Mouse (Mus musculus): ENCODE measurements at regions not wholly inside any gene's neighbourhood (a gene's known extent, or its start where the extent isn't known, plus 50 kb on each side); places are given as distances from the start of the nearest gene placed in this dataset.

DNA sequence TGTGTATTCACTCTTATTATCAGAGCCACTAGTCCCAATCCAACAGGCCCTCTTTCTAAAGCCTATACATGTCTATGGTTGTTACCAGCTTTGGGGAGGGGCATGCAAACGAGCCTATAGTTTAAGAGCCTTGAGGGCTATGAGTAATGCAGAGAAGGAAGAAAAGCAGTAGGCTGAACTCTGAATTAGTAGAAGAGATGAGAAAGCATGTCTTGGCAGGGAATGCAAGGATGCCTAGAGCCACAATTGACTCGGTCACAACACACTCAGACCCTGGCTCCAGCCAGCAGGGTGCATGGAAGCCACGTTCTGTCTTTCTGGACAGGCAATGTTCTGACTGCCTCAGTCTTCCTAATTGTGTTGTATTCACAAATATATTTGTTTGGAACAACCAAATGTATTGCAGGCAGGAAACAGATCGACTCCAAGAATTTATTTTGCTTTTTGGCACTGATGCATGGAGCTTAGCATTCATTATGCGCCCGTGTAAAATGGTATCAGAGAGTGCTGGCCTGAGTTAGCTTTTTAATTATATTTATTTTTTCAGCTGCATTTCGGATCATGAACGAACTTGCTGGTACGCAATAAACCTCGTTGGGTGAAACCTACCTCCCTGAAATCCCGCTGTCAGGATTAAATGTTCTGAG lies 110.2 kb downstream of the Rybp start:
- no peak for DNase-seq (ENCODE audit: low spot score in 2 of 2)

DNA sequence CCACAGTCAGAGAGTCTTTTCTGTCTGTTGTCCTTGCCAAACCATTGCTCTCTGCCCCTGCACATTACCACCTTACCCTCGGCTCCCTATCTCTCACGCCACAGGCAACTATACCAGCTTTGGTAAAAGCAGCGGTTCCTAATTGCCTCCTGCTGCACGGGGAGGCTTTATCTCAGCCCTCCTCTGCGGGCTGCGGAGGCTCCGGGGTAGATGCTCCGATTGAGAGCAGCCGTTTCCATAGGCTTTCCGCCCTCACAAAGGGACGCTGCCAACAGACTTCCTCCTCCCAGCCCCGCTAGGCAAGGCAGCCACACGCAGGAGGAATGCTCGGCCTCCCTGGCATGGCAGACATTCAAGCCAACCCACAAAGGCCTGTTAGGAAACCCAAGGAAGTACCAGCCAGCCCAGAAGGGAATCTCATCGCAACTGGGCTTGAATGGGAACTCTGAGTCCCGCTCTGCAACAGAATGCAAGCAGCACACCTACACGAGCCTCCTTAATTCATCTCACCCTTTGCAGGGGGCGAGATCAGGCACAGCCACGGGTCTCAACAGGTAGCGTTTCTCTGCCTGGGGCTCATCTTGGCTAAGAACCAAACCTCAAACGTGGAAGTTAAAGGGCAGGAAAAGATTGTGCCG lies 116.5 kb downstream of the Rybp start:
- peak; percentile 81 to 83 for DNase-seq (ENCODE audit: low spot score in 2 of 2)

DNA sequence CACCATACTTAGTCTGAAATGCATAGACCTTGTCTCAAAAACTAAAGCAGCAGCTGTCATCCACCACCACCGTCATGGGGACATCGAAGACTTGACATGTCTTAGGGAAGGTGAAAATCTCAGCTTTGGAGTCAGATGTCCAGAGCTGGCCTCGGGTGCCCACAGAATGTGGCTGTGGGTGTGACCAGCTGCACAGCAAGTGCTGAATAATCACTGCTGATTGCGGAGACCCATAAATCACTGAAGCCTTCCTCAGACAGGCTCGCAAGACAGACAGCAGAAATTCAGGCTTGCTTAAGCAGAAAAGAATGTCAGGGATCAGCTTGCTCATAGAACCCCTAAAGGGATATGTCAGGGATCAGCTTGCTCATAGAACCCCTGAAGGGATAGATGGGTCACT lies 120.0 kb downstream of the Rybp start:
- DNase-seq (ENCODE audit: low spot score in 2 of 2) = no peak

DNA sequence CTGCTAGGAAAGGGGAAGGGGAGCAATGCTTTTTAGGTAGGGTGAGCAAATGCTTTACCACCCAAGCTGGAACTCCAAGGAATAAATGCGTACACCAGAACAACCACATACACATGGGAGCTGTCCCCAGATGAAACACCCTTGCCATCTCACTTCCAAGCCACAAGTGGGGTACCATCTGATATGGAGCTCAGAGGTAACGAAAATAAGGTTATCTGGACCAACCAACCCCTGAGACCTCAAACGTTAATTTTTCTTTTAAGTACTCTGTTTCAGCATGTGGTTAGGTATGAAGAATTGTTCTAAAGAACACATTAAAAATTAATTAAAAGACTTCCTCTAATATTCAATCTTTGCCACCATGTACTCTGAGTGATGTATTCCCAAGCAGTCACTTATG lies 121.5 kb downstream of the Rybp start:
- DNase-seq (ENCODE audit: low spot score in 2 of 2) = no peak

DNA sequence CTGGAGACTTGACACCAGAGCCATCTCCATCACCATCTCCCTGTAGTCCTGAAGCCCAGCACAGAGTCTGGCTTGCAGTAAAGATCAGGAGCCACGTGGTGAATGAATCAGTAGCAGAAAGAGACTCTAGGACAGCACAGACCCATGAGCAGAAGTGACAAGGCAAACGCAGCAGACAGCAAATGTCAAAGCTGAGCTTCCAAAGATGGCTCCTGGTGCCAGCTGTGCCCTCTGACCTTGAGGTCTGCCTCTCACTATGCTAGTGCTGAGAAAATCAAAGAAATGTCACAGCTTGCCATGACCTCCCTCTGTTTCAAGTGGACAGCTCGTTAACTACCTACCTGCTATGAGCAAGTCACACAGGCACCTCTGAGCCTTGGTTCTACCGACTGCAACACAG lies 123.1 kb downstream of the Rybp start:
- DNase-seq (ENCODE audit: low spot score in 2 of 2) = no peak

DNA sequence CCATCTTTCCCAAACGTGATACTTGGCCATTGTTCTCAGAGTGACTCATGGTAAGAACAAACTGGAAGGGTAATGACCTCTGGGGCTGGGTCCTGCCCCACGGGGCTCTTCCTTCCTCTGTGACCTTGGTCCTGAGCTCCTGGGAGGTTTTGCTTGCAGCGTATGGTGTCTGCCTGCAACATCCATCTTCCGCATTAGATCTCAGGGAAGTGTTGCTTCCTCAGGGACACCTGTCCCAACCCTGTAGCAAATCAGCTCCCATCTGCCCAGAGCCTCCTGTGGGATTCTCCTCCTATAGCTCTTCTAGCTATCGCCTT lies 123.5 kb downstream of the Rybp start:
- no peak for DNase-seq (ENCODE audit: low spot score in 2 of 2)

DNA sequence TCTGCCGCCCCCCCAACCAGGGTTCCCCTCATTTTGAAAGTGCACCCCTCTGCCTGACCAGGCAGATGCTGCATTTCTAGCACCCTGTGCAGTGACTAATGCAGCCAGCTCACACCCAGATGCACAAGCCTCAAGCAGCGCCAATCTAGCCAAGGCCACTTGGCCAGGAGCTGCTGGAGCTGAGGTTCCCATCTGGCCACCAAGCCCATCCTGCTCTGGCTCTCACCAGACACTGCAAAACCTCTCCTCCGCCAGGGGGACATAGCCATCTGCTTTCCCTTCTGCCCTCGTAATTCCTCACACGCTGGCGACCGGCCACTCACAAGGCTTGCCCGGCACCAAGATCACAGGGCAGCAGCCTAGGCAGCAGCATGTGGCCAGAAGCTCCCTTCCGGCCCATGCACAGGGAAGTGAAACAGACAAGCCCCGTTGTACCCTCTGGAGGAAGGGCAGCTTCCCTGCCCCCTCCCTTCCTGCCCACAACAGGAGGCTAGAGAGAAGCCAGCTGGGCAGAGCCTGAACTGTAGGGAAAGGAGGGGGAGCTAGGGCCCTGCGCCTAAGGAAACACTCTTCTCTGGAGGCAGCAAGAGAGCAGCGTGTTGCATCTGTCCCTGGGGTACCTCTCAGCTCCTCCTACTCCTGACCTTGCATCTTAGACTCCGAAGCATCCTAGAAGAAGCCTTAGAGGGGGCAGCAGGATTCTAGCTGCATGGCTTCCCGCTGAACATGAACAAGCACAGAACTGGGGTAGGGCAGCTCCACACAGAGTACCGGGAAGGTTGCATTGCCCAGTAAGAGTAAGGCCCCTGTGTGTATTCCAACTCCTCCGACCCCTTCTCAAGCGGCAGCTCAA lies 124.1 kb downstream of the Rybp start:
- DNase-seq (ENCODE audit: low spot score in 2 of 2) = peak; percentile 60 to 70

DNA sequence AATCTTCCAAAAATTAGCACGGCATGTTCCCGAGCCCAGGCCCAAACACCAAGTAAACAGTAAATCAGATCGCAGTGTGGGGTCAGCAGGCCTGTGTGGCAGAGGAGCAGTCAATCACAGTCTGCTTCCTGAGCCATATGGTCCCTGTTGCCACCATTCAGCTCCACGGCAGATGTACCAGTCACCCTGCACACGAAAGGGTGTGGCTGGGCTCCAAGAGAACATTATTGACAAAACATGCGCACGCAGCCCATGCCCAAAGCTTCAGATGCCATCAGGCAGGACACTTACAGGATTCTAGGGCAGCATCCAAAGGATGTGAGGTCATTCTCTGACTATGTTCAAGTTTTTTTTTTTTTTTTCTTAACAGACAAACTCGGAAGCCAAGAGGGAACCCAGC lies 126.6 kb downstream of the Rybp start:
- DNase-seq (ENCODE audit: low spot score in 2 of 2) = no peak

DNA sequence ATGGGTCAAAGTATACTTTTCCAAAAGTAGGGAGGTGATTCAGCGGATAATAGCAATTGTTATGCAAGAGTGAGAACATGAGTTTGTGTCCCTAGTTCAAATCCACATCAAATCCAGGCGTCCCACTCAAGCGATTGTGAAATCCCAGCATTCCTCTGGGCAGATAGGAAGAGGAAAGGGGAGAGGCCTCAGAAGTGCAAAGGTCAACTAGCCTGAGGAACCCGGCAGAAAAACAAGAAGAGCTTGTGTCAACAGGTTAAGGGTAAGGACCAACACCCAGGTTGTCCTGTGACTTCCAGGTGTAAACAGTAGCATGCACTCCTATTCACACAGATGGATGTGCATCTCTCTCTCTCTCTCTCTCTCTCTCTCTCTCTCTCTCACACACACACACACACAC lies 127.5 kb downstream of the Rybp start:
- no peak for DNase-seq (ENCODE audit: low spot score in 2 of 2)

DNA sequence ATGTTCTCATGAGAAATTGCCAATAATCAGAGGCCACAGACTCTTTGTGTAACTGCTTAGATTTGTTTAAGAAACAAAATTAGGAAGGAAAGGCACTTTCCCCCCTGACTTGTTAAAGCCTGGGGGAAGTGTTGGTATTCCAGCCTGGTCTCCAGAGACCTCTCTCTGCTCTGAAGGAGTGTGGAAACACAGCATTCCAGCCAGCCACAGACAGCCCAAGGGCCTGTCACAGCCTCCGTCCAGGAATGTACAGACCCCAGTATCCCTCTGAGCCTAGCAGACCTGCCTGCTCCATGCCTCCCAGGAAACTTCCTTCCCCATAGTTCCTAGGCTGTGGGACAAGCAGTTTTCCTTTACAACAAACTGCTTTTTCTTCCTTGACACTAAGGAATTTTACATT lies 128.0 kb downstream of the Rybp start:
- DNase-seq (ENCODE audit: low spot score in 2 of 2) = no peak

DNA sequence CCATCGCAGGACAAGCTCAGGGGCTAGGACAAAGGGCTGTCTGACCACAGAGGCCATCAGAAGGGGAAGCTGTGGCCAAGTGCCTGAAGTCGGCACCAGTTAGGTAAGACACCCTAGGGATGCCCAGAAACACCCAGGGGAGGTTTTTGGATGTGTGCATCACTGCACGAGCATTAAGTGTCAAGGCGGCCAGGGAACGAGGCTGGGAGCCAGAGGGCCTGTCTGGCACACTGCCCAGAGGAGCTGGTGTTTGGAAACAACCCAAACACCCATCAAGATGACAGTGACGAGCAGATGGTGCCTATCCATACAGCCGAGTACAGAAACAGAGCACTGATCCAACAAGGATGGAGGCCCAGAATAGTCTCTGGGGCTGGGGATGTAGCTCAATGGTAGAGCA lies 130.0 kb downstream of the Rybp start:
- DNase-seq (ENCODE audit: low spot score in 2 of 2) = no peak

DNA sequence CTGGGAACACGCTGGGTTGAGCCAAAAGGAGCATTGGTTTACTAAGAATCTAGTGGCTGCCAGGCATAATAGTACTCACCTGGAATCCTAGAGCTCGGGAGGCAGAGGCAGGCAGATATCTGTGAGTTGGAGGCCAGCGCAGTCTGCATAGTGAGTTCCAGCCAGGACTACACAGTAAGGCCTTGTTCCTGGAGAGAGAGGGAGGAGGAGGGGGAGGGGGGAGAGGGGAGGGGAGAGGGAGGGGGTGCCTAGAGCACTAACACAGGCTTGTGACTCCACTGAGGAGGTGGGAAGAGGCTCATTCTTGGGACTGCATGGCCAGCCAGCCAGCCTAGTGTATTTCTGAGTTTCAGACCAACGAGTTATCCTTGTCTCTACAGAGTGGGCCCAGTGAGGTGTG lies 131.1 kb downstream of the Rybp start:
- DNase-seq (ENCODE audit: low spot score in 2 of 2) = no peak

DNA sequence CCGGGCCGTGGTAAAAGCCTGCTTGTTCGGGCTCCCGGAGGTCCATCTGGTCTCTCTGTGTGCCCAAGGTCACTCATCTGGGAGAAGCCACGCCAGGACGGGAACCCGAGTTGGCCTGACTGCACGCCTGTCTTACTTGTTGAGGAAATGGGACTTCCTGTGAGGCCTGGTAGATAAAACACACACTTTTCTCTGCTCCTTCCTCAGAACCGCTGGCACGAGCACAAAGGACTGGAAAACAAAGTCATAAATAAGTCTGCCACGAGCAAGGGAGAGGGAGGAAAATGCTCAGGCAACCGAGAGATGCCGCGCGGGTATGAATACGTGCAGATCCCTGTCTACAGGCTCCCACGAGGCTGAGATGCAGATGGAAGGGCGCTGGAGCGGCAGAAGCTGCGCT lies 131.6 kb downstream of the Rybp start:
- DNase-seq (ENCODE audit: low spot score in 2 of 2) = no peak

DNA sequence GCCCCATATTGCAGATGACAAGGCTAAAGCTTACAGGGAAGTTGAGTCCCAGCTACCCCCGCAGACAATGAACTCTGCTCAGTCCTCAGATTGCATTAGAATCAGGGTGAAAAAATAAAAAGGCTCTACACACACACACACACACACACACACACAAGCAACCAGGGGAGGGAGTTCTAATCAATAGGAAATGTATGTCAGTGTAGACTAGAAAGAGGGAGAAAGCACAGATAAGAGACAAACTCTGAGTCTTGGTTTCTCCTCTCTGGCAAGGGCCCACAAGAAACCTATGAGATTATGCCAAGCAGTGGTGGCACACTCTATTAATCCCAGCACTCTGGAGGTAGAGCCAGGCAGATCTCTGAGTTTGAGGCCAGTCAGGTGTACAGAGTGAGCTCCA lies 135.8 kb downstream of the Rybp start:
- DNase-seq (ENCODE audit: low spot score in 2 of 2) = no peak

DNA sequence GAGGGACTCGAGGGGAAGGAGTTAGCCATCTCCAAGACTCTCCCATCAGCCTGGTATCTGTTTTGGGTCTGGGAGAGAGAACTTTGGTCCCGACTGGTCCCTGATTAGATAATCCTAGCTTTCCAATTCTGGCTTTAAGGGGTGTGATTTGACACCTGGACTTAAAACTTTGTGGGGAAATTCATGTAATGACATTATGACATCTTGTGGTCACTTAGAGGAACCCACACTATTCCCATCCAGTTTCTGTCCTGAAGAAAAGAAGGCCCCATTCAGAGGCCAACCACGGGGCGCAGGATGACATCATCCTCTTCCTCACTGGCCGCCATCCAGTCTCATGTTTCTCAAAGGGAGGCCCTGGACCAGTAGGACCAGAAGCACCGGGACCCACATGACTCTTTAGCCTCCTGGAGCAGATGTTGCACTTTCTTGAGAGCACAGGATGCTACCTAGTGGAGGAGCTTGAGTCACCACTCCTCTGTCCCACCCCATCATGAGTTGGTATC lies 136.5 kb downstream of the Rybp start:
- DNase-seq (ENCODE audit: low spot score in 2 of 2) = no peak

DNA sequence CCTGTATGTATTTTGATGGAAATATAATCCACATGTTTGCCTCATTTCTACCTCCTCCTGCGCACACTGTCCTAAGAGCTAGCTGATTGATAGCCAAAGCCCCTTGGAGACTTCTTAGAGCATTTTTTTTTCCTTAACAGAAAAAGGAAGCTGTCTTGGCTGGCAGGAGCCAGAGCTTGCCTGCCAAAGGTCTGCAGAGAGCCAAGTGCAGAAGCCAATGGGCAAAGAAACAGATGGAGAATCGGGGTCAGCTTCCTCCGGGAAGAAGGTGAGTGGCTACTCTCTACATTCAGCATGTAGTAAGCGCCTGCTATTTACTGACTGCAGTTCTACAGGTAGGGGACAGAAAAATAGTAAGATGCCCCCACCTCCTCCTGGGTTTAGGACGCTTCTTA lies 137.8 kb downstream of the Rybp start:
- DNase-seq (ENCODE audit: low spot score in 2 of 2) = no peak

DNA sequence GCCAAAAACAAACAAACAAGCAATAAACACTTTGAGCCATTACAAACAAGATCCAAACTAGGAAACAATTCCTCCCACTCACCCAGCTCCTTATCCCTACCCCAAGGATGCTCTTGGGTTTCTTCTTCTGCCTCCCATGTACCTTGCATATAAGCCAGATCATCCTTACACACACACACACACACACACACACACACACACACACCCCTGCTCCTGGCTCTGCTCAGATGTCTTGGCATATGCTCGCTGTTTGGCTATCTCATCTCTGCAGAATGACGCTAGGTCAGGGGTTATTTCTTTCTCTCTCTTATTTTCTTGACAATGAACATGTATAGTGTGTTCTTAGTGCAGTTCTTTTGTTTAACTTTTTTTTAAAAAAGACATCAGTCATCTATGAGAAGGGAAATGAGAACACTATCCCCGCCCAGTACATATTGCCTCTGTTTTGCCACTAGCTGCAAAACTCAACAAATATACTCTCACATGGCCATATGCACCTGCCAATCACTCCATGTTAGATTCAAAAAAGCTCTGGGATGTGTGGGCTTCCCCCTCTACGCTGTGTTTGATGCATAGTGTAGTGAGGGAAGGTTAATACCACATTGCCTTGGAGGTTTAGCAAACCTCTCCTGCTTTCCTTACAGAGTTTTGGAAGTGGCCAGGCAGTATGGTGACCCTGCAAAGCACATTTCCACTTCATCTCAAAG lies 138.4 kb downstream of the Rybp start:
- no peak for DNase-seq (ENCODE audit: low spot score in 2 of 2)

DNA sequence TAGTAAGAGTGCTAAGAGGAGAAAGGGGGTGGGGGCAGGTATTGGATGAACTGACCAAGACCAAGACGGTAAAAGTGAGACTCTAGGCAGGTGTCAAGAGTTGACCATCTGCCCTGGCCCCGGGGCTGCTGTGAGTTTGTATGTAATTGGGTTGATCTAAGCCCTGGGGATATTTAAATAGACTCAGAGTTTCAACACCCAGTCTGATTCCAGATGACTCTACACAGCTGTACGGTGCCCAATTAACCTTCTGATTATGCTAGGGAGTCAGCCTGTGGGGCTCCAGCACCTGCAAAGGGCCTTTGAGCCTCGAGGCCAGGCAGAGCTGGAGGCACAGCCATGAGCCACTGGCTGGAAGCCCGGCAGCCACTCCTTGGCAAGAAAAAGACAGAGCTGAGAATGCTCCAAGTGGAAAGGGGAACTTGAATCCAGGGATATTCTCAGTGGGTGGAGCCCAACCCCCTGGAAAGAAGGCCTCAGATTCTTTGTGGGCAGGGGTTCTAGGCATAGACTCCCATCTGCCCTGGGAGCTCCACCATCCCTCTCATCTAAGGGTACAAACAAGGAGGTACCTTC lies 140.8 kb downstream of the Rybp start:
- DNase-seq (ENCODE audit: low spot score in 2 of 2) = no peak

DNA sequence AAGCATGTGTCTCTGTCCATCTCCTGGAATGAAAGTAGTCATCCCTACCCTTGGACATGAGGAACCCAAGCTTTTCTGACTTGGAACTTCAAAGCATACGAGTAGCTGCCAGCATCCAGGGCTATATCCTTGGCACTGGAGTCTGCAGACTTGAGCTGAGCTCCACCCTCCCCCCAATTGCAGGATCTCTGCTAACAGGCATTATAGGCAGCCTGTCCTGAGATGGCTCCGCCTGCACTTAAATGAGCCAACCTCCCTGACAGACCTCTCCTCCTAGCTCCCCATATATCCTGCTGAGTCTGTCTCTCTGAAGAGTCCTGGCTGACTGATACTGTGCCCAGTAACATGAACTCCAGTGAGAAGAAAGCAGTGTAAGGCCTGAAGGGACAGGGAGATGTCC lies 141.4 kb downstream of the Rybp start:
- no peak for DNase-seq (ENCODE audit: low spot score in 2 of 2)

DNA sequence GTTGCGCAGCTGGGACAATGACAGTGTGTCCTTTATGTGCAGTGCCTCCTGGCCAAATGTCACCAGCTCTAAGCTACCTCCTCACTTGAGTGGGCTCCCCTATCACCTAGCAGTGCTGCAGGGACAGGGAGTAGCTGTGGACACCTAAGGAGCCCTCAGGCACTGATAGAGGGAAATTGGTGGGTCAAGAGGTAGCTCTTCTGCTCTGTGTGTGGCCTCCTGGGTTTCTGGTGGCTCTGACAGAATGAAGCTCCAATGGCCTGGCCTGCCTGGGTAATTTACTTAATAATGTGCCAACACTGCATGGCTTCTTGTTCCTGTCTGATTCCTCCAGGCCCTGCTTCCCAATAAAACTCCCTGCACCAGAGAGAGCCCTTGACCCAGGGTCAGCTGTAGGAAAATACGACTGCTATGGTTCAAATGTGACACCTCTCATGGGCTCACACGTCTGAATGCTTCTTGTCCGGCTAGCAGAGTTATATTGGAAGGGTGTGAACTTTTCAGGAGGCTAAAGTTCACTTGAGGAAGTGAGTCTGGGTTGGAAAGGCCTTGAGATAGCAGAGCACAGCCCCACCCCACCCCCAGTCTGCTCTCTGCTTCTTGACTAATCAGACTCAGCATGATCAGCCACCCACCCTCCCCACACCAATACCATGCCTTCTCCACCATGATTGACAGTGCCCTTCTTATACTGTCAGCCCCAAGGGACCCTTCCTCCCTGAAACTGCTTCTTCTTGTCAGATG lies 142.6 kb downstream of the Rybp start:
- no peak for DNase-seq (ENCODE audit: low spot score in 2 of 2)

DNA sequence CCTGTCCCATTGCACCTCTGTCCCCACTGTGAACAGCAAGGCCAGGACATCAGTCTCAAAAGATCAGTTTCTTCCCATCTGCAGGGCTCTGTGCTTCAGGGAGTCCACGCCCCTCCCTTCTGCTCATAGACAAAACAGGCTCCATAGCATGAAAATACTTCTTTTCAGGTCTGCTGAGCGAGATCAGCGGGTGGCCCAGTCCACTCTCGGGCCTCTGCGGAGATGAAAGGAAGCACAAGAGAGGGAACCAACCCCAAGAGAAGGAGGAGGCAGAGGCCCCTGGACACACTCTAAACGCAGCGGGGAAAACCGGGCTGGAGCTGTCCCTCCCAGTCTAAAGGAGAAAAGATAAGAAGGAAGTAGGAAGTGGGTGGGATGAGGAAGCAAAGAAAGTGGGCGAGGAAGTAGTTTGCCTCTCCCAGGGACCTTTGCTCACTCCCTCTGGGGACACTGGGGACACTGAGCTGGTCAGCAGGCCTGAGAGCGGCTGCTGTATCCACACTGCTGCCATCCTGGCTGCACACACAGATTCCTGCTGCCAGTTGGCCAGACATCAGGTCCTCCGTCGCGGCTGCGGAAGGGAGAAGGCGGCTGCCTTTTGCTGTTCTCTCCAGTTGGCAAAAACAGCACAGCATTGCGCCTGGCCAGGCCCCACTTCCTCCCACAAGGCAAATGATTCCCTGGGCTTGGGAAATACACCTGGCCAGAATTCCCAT lies 143.5 kb downstream of the Rybp start:
- DNase-seq (ENCODE audit: low spot score in 2 of 2) = peak; percentile 75 to 81
